ENCODE assay signal across 8 mouse cellular contexts in the genomic region with DNA sequence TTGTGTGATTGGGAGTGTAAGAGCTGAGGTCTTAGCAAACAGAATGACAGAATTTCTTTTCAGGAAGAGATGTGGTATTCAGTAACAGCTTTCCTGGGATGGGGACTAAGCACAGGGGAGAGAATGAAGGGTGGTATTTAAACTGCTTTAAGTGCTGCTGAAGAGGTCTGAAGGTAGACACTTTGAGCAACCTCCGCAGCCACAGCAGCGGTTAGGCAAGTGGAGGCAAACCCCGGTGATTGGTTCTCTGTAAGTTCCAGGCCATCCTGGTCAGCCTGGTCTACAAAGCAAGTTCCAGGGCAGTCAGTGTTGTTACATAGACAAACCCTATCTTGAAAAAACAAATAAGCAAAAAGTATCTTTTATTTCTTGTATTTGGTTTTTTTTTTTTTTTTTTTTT. TPM values are rescaled to one million over a fixed set of nuclear protein-coding genes. Genes with fewer than 3 reads are reported as not detected.
DNase-seq lines count a peak whose midpoint lies in the region; ATAC-seq and TF ChIP-seq lines count a peak whose summit lies in the region.

No protein-coding gene starts in this region.

- peak overlapping the region; percentile 67 for H3K9ac ChIP-seq in forebrain, embryonic 11.5 days (ENCODE audit: low read length)
- H3K9ac ChIP-seq in liver, embryonic 13.5 days = peak overlapping the region; percentile 89
- peak overlapping the region; percentile 54 for H3K9ac ChIP-seq in stomach, embryonic 14.5 days (replicated peaks; ENCODE audit: low read depth, low read length)

- peak overlapping the region; percentile 89 for H3K4me3 ChIP-seq in lung, adult 2 months (replicated peaks; ENCODE audit: extremely low read depth, low read depth, low read length)
- peak overlapping the region; percentile 57 for H3K4me3 ChIP-seq in forebrain, embryonic 11.5 days (ENCODE audit: low read depth, low read length)
- H3K4me3 ChIP-seq in liver, embryonic 13.5 days (replicated peaks) = peak overlapping the region; percentile 76
- peak overlapping the region; percentile 53 for H3K4me3 ChIP-seq in stomach, embryonic 14.5 days (ENCODE audit: low read depth, low read length)

- H3K9me3 ChIP-seq in forebrain, embryonic 11.5 days (ENCODE audit: control insufficient read depth, low read length) = no peaks in the 10 kb centered on the region
- H3K9me3 ChIP-seq in liver, embryonic 13.5 days (replicated peaks) = no peaks in the 10 kb centered on the region
- H3K9me3 ChIP-seq in stomach, embryonic 14.5 days (ENCODE audit: control insufficient read depth, low read depth, low read length) = no peaks in the 10 kb centered on the region

- no peak for DNase-seq in lung, adult 2 months
- DNase-seq in lung, postnatal 14 days = no peak
- no peak for DNase-seq in forebrain, embryonic 11.5 days (ENCODE audit: low spot score)
- DNase-seq in liver, embryonic 13.5 days = no peak
- DNase-seq in adrenal gland, adult 18-20 months (ENCODE audit: low spot score in 2 of 2) = no peak
- no peak for DNase-seq in right cerebral cortex, postnatal 25 days
- DNase-seq in layer of hippocampus, adult 11-12 months (ENCODE audit: low spot score) = no peak

- no peak for TF ChIP-seq CTCF in lung, adult 2 months (IDR thresholded peaks at IDR 0.05; ENCODE audit: insufficient read depth, low read length)

- no peak for ATAC-seq in forebrain, embryonic 11.5 days (replicated peaks; ENCODE audit: low FRiP score)
- ATAC-seq in liver, embryonic 13.5 days (ENCODE audit: low read depth) = no peak
- no peak for ATAC-seq in stomach, embryonic 14.5 days (ENCODE audit: insufficient number of reproducible peaks, insufficient read depth, low FRiP score, low read depth)

- no peaks in the 10 kb centered on the region for H3K27me3 ChIP-seq in forebrain, embryonic 11.5 days (ENCODE audit: control insufficient read depth, insufficient read depth, low read length)
- no peaks in the 10 kb centered on the region for H3K27me3 ChIP-seq in liver, embryonic 13.5 days
- H3K27me3 ChIP-seq in stomach, embryonic 14.5 days (ENCODE audit: control insufficient read depth, insufficient read depth, low read length) = no peaks in the 10 kb centered on the region

- peak overlapping the region; percentile 92 for H3K4me2 ChIP-seq in forebrain, embryonic 11.5 days (ENCODE audit: low read depth, low read length, severe bottlenecking)
- peak overlapping the region; percentile 97 for H3K4me2 ChIP-seq in liver, embryonic 13.5 days
- peak overlapping the region; percentile 66 for H3K4me2 ChIP-seq in stomach, embryonic 14.5 days (replicated peaks; ENCODE audit: low read depth, low read length)

- H3K36me3 ChIP-seq in forebrain, embryonic 11.5 days (ENCODE audit: control insufficient read depth, insufficient read depth, low read length) = peaks cover 8% of the 10 kb centered on the region
- peaks cover 46% of the 10 kb centered on the region for H3K36me3 ChIP-seq in liver, embryonic 13.5 days
- peaks cover 27% of the 10 kb centered on the region for H3K36me3 ChIP-seq in stomach, embryonic 14.5 days (ENCODE audit: control insufficient read depth, insufficient read depth, low read length)

- WGBS in lung, adult 2 months = 21% methylated on average over 3 of the region's 3 CpGs
- 45% methylated on average over 3 of the region's 3 CpGs for WGBS in forebrain, embryonic 11.5 days
- WGBS in liver, embryonic 13.5 days (ENCODE audit: insufficient replicate concordance) = 25% methylated on average over 3 of the region's 3 CpGs
- WGBS in stomach, embryonic 14.5 days = 21% methylated on average over 3 of the region's 3 CpGs

- peaks cover 3% of the 10 kb centered on the region; the same call in 1 of the 2 replicates for H3K4me1 ChIP-seq in lung, adult 2 months (ENCODE audit: control insufficient read depth, insufficient read depth, low read length)
- H3K4me1 ChIP-seq in forebrain, embryonic 11.5 days (replicated peaks; ENCODE audit: control insufficient read depth, insufficient read depth, low read length) = peaks cover 24% of the 10 kb centered on the region
- peaks cover 77% of the 10 kb centered on the region for H3K4me1 ChIP-seq in liver, embryonic 13.5 days (replicated peaks)
- peaks cover 50% of the 10 kb centered on the region for H3K4me1 ChIP-seq in stomach, embryonic 14.5 days (ENCODE audit: control insufficient read depth, insufficient read depth, low read length)

- no peak for TF ChIP-seq POLR2A in lung, adult 2 months (IDR thresholded peaks at IDR 0.05; ENCODE audit: borderline replicate concordance, extremely low read depth, low read depth, low read length)

- H3K27ac ChIP-seq in forebrain, embryonic 11.5 days (ENCODE audit: low read depth, low read length) = peak overlapping the region; percentile 85; the same call in 1 of the 2 replicates
- H3K27ac ChIP-seq in liver, embryonic 13.5 days = peak overlapping the region; percentile 98
- peak overlapping the region; percentile 97 for H3K27ac ChIP-seq in stomach, embryonic 14.5 days (ENCODE audit: low read length)

RNA-seq across cellular contexts. Expression of a gene that starts 1.7 kb away (rescaled TPM):
- polyA plus RNA-seq in lung, adult 2 months (2012; rRNA removed) = 69.8 and 84.6 TPM in 2 replicates
- polyA plus RNA-seq in forebrain, embryonic 11.5 days (2014; fragmentation: Nextera tagmentation; extraction: Ambion mirVana) = 30.9 and 31.6 TPM in 2 replicates
- polyA plus RNA-seq in liver, embryonic 13.5 days (2015; fragmentation: Nextera tagmentation; extraction: Ambion mirVana) = 42.3 and 51.4 TPM in 2 replicates
- 68.7 and 73.2 TPM in 2 replicates for polyA plus RNA-seq in stomach, embryonic 14.5 days (2014; fragmentation: Nextera tagmentation; extraction: Ambion mirVana)
- total RNA-seq in adrenal gland, adult 18-20 months (2021) = 10 to 100 TPM; 75.5 to 87.1 TPM

RNA-seq across cellular contexts. Expression of a gene that starts 1.8 kb away (rescaled TPM):
- polyA plus RNA-seq in lung, adult 2 months (2012; rRNA removed) = 6.7 and 11.7 TPM in 2 replicates
- 491 and 495 TPM in 2 replicates for polyA plus RNA-seq in forebrain, embryonic 11.5 days (2014; fragmentation: Nextera tagmentation; extraction: Ambion mirVana)
- 282 and 301 TPM in 2 replicates for polyA plus RNA-seq in liver, embryonic 13.5 days (2015; fragmentation: Nextera tagmentation; extraction: Ambion mirVana)
- 470 and 503 TPM in 2 replicates for polyA plus RNA-seq in stomach, embryonic 14.5 days (2014; fragmentation: Nextera tagmentation; extraction: Ambion mirVana)
- 10 to 100 TPM; 14.3 to 19.6 TPM for total RNA-seq in adrenal gland, adult 18-20 months (2021)

RNA-seq across cellular contexts. Expression of a gene that starts 8.3 kb away (rescaled TPM):
- polyA plus RNA-seq in lung, adult 2 months (2012; rRNA removed) = 22.9 and 26.6 TPM in 2 replicates
- 28.5 and 31.9 TPM in 2 replicates for polyA plus RNA-seq in forebrain, embryonic 11.5 days (2014; fragmentation: Nextera tagmentation; extraction: Ambion mirVana)
- 18.0 and 18.7 TPM in 2 replicates for polyA plus RNA-seq in liver, embryonic 13.5 days (2015; fragmentation: Nextera tagmentation; extraction: Ambion mirVana)
- 22.3 and 24.5 TPM in 2 replicates for polyA plus RNA-seq in stomach, embryonic 14.5 days (2014; fragmentation: Nextera tagmentation; extraction: Ambion mirVana)
- total RNA-seq in adrenal gland, adult 18-20 months (2021) = 10 to 100 TPM; 28.6 to 37.6 TPM

RNA-seq across cellular contexts. Expression of a gene that starts 10.0 kb away (rescaled TPM):
- polyA plus RNA-seq in lung, adult 2 months (2012; rRNA removed) = 60.6 and 138 TPM in 2 replicates
- polyA plus RNA-seq in forebrain, embryonic 11.5 days (2014; fragmentation: Nextera tagmentation; extraction: Ambion mirVana) = 53.9 and 60.6 TPM in 2 replicates
- 11.0 and 12.0 TPM in 2 replicates for polyA plus RNA-seq in liver, embryonic 13.5 days (2015; fragmentation: Nextera tagmentation; extraction: Ambion mirVana)
- polyA plus RNA-seq in stomach, embryonic 14.5 days (2014; fragmentation: Nextera tagmentation; extraction: Ambion mirVana) = 39.7 and 49.2 TPM in 2 replicates
- total RNA-seq in adrenal gland, adult 18-20 months (2021) = 10 to 100 TPM; 40.7 to 40.9 TPM

RNA-seq across cellular contexts. Expression of a gene that starts 16.5 kb away (rescaled TPM):
- polyA plus RNA-seq in lung, adult 2 months (2012; rRNA removed) = 66.2 and 78.1 TPM in 2 replicates
- polyA plus RNA-seq in forebrain, embryonic 11.5 days (2014; fragmentation: Nextera tagmentation; extraction: Ambion mirVana) = 9.1 and 10.0 TPM in 2 replicates
- 6.0 and 6.8 TPM in 2 replicates for polyA plus RNA-seq in liver, embryonic 13.5 days (2015; fragmentation: Nextera tagmentation; extraction: Ambion mirVana)
- 21.7 and 25.3 TPM in 2 replicates for polyA plus RNA-seq in stomach, embryonic 14.5 days (2014; fragmentation: Nextera tagmentation; extraction: Ambion mirVana)
- 10 to 100 TPM; 53.2 to 57.8 TPM for total RNA-seq in adrenal gland, adult 18-20 months (2021)

Comparison
In these comparisons a context has a peak if more than half of its experiments do, and no peak if none do; other contexts are left out.
1. RNA of a gene that starts 1.8 kb away (polyA plus RNA-seq): 470 to 503 TPM in stomach, embryonic 14.5 days, 491 to 495 TPM in forebrain, embryonic 11.5 days and 282 to 301 TPM in liver, embryonic 13.5 days; 6.7 to 11.7 TPM in lung, adult 2 months; every median in the first group is over 10 times any median in the second.
2. Peak in every context shown above with its lines, with median percentiles within 50 percentile points of each other: H3K4me3 ChIP-seq, H3K27ac ChIP-seq, H3K4me2 ChIP-seq and H3K9ac ChIP-seq.